Mouse (Mus musculus): ENCODE data around the gene Btbd8. TPM values are rescaled to one million over a fixed set of nuclear protein-coding genes. Genes with fewer than 3 reads are reported as not detected.

The Btbd8 gene
- polyA plus RNA-seq, 1 experiment, result 17.2 TPM

DNA sequence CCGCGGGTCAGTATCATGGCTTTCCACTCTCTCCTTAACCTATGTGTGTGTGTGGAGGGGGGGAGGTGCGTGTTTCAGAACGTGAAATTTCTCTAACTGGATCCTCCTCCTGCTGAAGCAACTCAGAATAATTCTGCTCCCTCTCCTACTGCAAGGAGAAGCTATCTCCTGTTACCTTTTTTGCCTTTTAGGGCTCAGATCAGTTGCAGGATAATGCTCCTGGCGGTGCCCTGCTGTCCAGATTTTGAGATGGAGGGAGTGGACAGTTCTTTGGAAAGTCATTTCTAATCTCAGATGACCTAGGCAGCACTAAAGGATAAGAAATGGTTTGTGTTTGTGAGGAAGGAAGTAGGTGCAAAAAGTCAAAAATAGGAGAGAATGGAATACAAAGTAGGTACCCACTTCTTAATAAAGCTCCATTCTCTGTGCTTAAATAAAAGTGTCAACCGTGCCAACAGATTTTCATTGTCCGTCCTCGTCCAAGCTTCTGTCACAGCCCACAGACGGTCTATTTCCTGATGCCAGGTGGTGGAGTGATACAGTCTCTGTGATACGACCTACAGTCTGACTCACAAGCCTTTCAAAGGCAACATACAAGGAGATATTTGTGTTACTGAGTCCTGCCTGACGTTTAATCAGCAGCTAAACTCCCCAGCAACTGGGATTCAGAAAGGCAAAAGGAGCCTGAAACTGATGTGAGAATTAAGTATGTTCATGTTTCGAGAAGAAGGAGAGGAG lies 33.7 kb upstream of the Btbd8 start:
- peak overlapping the region; percentile 74 for H3K9ac ChIP-seq (ENCODE audit: low read depth, poor library complexity, severe bottlenecking)
- H3K4me3 ChIP-seq (ENCODE audit: low read depth, low read length), result peak overlapping the region; percentile 60
- H3K9me3 ChIP-seq (replicated peaks; ENCODE audit: control insufficient read depth, insufficient read depth, low read length, poor library complexity, severe bottlenecking), result no peaks in the 10 kb centered on the region
- TF ChIP-seq POLR2A (IDR thresholded peaks at IDR 0.05; ENCODE audit: insufficient read depth, low read length) (no peak), CTCF (IDR thresholded peaks at IDR 0.05; ENCODE audit: low read depth, low read length) (no peak), EP300 (IDR thresholded peaks at IDR 0.05; ENCODE audit: insufficient read depth, low read depth, low read length) (no peak)
- H3K36me3 ChIP-seq (ENCODE audit: control insufficient read depth, insufficient read depth, low read length, poor library complexity, severe bottlenecking), result no peaks in the 10 kb centered on the region
- H3K27me3 ChIP-seq (ENCODE audit: control insufficient read depth, insufficient read depth, low read length, poor library complexity, severe bottlenecking), result 0 out of 2 replicates have a peak, but pooled peaks cover 3% of the 10 kb centered on the region
- peaks cover 2% of the 10 kb centered on the region for H3K4me1 ChIP-seq (ENCODE audit: control insufficient read depth, insufficient read depth, low read length)
- H3K27ac ChIP-seq (ENCODE audit: insufficient read depth, low read length), result no peak overlapping the region

DNA sequence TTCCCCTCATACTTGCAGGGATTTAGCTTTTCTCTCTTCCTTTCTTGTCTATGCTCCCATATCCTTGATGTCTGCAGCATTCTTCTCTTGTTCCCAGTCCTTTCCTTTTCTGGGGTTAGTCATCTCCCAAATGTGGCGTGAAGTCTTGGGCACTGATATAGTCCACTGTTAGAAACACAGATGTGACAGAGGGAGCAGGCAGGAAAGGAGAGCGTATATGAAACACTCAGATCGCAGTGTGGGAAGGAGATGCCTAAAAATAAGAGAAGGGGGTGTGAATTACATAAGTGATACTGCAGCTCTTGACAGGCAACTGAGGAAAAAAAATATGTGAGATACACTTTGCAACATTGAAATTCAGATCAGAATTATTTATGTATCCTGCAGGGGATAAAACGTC lies 32.4 kb upstream of the Btbd8 start:
- Histone ChIP-seq H3K9me3 (replicated peaks; ENCODE audit: control insufficient read depth, insufficient read depth, low read length, poor library complexity, severe bottlenecking) (no peaks in the 10 kb centered on the region), H3K9ac (ENCODE audit: low read depth, poor library complexity, severe bottlenecking) (no peak overlapping the region), H3K4me1 (ENCODE audit: control insufficient read depth, insufficient read depth, low read length) (peaks cover 2% of the 10 kb centered on the region), H3K27me3 (ENCODE audit: control insufficient read depth, insufficient read depth, low read length, poor library complexity, severe bottlenecking) (0 out of 2 replicates have a peak, but pooled peaks cover 3% of the 10 kb centered on the region), H3K4me3 (ENCODE audit: low read depth, low read length) (no peak overlapping the region), H3K36me3 (ENCODE audit: control insufficient read depth, insufficient read depth, low read length, poor library complexity, severe bottlenecking) (no peaks in the 10 kb centered on the region), H3K27ac (ENCODE audit: insufficient read depth, low read length) (no peak overlapping the region)
- TF ChIP-seq POLR2A (IDR thresholded peaks at IDR 0.05; ENCODE audit: insufficient read depth, low read length) (no peak), CTCF (IDR thresholded peaks at IDR 0.05; ENCODE audit: low read depth, low read length) (no peak), EP300 (IDR thresholded peaks at IDR 0.05; ENCODE audit: insufficient read depth, low read depth, low read length) (no peak)

- H3K27ac ChIP-seq (ENCODE audit: insufficient read depth, low read length), result no peak overlapping the region
- no peaks in the 10 kb centered on the region for H3K4me1 ChIP-seq (ENCODE audit: control insufficient read depth, insufficient read depth, low read length)
- H3K36me3 ChIP-seq (ENCODE audit: control insufficient read depth, insufficient read depth, low read length, poor library complexity, severe bottlenecking), result no peaks in the 10 kb centered on the region
- no peaks in the 10 kb centered on the region for H3K9me3 ChIP-seq (replicated peaks; ENCODE audit: control insufficient read depth, insufficient read depth, low read length, poor library complexity, severe bottlenecking)
- H3K27me3 ChIP-seq (ENCODE audit: control insufficient read depth, insufficient read depth, low read length, poor library complexity, severe bottlenecking), result no peaks in the 10 kb centered on the region
- no peak overlapping the region for H3K9ac ChIP-seq (ENCODE audit: low read depth, poor library complexity, severe bottlenecking)
- H3K4me3 ChIP-seq (ENCODE audit: low read depth, low read length), result no peak overlapping the region
- no peak for TF ChIP-seq POLR2A (IDR thresholded peaks at IDR 0.05; ENCODE audit: insufficient read depth, low read length)
- TF ChIP-seq CTCF (IDR thresholded peaks at IDR 0.05; ENCODE audit: low read depth, low read length), result no peak
- no peak for TF ChIP-seq EP300 (IDR thresholded peaks at IDR 0.05; ENCODE audit: insufficient read depth, low read depth, low read length)
Measured at GRCm38 (mm10) chr5:107410305-107410704, 27.5 kb upstream of the Btbd8 start.

DNA sequence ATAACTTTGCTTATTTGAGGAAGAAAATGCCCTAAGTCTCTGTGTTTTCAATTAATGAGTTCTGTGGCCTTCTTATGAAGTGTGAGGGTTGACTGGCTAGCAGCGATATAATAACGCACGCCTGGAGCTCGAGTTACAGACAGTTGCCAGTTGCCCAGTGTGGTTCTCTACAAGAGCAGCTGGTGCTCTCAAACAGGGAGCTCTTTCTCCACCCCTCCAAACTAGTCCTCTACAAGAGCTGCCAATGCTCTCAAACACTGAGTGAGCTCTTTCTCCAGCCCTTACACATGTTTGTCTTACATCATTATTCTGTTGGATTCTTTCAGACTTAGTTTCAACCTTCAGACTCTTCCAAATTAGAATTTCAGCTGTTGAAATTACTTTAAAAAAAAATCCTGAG lies 26.5 kb upstream of the Btbd8 start:
- H3K27me3 ChIP-seq (ENCODE audit: control insufficient read depth, insufficient read depth, low read length, poor library complexity, severe bottlenecking), result no peaks in the 10 kb centered on the region
- H3K27ac ChIP-seq (ENCODE audit: insufficient read depth, low read length), result no peak overlapping the region
- H3K36me3 ChIP-seq (ENCODE audit: control insufficient read depth, insufficient read depth, low read length, poor library complexity, severe bottlenecking), result no peaks in the 10 kb centered on the region
- no peaks in the 10 kb centered on the region for H3K9me3 ChIP-seq (replicated peaks; ENCODE audit: control insufficient read depth, insufficient read depth, low read length, poor library complexity, severe bottlenecking)
- no peak overlapping the region for H3K4me3 ChIP-seq (ENCODE audit: low read depth, low read length)
- H3K9ac ChIP-seq (ENCODE audit: low read depth, poor library complexity, severe bottlenecking), result no peak overlapping the region
- H3K4me1 ChIP-seq (ENCODE audit: control insufficient read depth, insufficient read depth, low read length), result no peaks in the 10 kb centered on the region
- TF ChIP-seq EP300 (IDR thresholded peaks at IDR 0.05; ENCODE audit: insufficient read depth, low read depth, low read length) (no peak), CTCF (IDR thresholded peaks at IDR 0.05; ENCODE audit: low read depth, low read length) (no peak), POLR2A (IDR thresholded peaks at IDR 0.05; ENCODE audit: insufficient read depth, low read length) (no peak)

GRCm38 (mm10) chr5:107412285-107412684 lies 25.5 kb upstream of the Btbd8 start:
- TF ChIP-seq EP300 (IDR thresholded peaks at IDR 0.05; ENCODE audit: insufficient read depth, low read depth, low read length) (no peak), CTCF (IDR thresholded peaks at IDR 0.05; ENCODE audit: low read depth, low read length) (no peak), POLR2A (IDR thresholded peaks at IDR 0.05; ENCODE audit: insufficient read depth, low read length) (no peak)
- Histone ChIP-seq H3K9ac (ENCODE audit: low read depth, poor library complexity, severe bottlenecking) (no peak overlapping the region), H3K27ac (ENCODE audit: insufficient read depth, low read length) (no peak overlapping the region), H3K4me3 (ENCODE audit: low read depth, low read length) (no peak overlapping the region), H3K4me1 (ENCODE audit: control insufficient read depth, insufficient read depth, low read length) (no peaks in the 10 kb centered on the region), H3K36me3 (ENCODE audit: control insufficient read depth, insufficient read depth, low read length, poor library complexity, severe bottlenecking) (no peaks in the 10 kb centered on the region), H3K9me3 (replicated peaks; ENCODE audit: control insufficient read depth, insufficient read depth, low read length, poor library complexity, severe bottlenecking) (no peaks in the 10 kb centered on the region), H3K27me3 (ENCODE audit: control insufficient read depth, insufficient read depth, low read length, poor library complexity, severe bottlenecking) (no peaks in the 10 kb centered on the region)

DNA sequence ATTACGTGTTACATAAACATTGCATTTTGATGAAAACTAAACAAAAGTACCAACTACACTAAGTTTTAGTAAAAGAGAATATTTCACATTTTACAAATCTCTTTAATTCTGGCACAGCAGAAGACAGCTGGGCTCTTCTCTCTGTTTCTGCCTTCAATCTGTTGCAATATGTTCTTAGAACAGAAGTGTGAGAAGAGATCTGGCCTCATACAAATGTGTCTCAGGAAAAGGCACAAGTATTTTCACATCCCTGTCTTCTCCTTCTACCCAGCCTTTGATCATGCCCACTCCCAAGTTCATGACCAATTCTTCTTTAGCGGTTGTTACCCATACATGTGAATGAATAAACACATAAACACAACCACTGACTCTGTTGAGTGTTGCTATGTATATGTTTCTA lies 22.7 kb upstream of the Btbd8 start:
- Histone ChIP-seq H3K4me3 (ENCODE audit: low read depth, low read length) (no peak overlapping the region), H3K9me3 (replicated peaks; ENCODE audit: control insufficient read depth, insufficient read depth, low read length, poor library complexity, severe bottlenecking) (no peaks in the 10 kb centered on the region), H3K4me1 (ENCODE audit: control insufficient read depth, insufficient read depth, low read length) (no peaks in the 10 kb centered on the region), H3K36me3 (ENCODE audit: control insufficient read depth, insufficient read depth, low read length, poor library complexity, severe bottlenecking) (no peaks in the 10 kb centered on the region), H3K27ac (ENCODE audit: insufficient read depth, low read length) (no peak overlapping the region), H3K27me3 (ENCODE audit: control insufficient read depth, insufficient read depth, low read length, poor library complexity, severe bottlenecking) (no peaks in the 10 kb centered on the region), H3K9ac (ENCODE audit: low read depth, poor library complexity, severe bottlenecking) (no peak overlapping the region)
- TF ChIP-seq CTCF (IDR thresholded peaks at IDR 0.05; ENCODE audit: low read depth, low read length), result no peak
- TF ChIP-seq EP300 (IDR thresholded peaks at IDR 0.05; ENCODE audit: insufficient read depth, low read depth, low read length), result no peak
- no peak for TF ChIP-seq POLR2A (IDR thresholded peaks at IDR 0.05; ENCODE audit: insufficient read depth, low read length)
